Mouse (Mus musculus) left cerebral cortex, adult 2 months (tissue): ENCODE data around the gene Dytn. TPM values are rescaled to one million over a fixed set of nuclear protein-coding genes. Genes with fewer than 3 reads are reported as not detected.
A peak's percentile ranks its signal among the peaks of the same experiment; 100 is the strongest.

ENCODE experiments used
- DNase-seq, 2 experiments: peaks; one replicate each; pipeline ENCODE4 v3.0.0; 2021 to 2022; ENCODE audit warnings: low spot score in 2 of 2, mixed read lengths in 1 of 2; ENCODE audit errors: extremely low spot score in 1 of 2
- H3K27ac ChIP-seq: fragments of 200-600 bp; 2 replicates; pipeline ENCODE4 v1.8.1; 2022
- H3K4me3 ChIP-seq: fragments of 200-600 bp; 2 replicates; pipeline ENCODE4 v1.8.1; 2022
- CTCF ChIP-seq: fragments of 200-600 bp; IDR thresholded peaks from 2 replicates; pipeline ENCODE4 v1.8.1; 2022; ENCODE audit warnings: antibody characterized with exemption, mild to moderate bottlenecking, moderate library complexity
- intact Hi-C: fragments of 180-260 bp; cut with DNase I; formaldehyde crosslinking; loops from one replicate; pipeline ENCODE4 v1.15.1; 2025
- total RNA-seq, 2 experiments: library from RNA; stranded (reverse); gene quantifications; 2 replicates each; pipeline ENCODE4 v1.2.3; 2021

Gene Dytn
- total RNA-seq, 2 experiments from 2014 or later: 0.14 to 0.16 TPM

DNA sequence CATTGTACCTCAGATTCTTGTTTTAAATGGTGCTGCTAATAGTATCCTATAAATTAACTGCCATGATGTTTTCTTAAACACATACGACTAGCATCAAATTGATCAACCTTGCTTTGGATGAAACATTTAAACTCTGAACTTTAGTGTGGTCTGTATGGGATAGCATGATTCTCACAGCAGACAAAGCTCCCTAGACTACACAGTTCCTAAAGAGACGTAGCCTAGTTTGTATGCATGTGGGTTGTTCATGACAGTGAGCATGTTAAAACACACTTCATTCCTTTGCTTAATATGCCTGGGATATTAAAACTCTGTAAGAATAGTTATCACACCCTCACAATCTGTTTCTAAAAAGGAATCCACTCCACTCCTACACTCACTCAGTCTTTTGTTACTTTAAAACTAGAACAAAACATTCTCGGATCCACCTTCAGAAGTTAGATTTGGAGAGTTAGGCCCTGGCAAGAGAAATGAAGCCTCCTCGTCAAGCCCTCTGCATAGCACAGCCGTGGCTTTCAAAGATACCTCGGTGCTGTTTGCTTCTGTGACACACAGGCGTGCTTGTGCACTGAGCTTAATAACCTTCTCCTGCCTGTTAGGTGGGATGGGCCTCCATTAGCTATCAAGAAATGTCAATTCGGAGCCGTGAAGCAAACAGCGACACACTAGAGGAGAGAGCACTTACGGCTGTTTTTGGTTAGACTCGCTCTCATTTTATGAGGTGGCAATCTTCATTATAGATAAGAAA, 112.7 kb downstream of the Dytn start:
- intact Hi-C loops: loop anchor here (5.0 kb wide), 1 partner anchor 117 kb away; no protein-coding TSS in a partner anchor
- DNase-seq: peak in 1 of 2 experiments; percentile 21
- H3K27ac ChIP-seq: 0 out of 2 replicates have a peak overlapping the region, but pooled peaks have one; percentile 0

GRCm38 (mm10) chr1:63573432-63573831, 113.3 kb downstream of the Dytn start:
- Histone ChIP-seq H3K4me3 (no peak overlapping the region), H3K27ac (0 out of 2 replicates have a peak overlapping the region, but pooled peaks have one; percentile 0)
- TF ChIP-seq CTCF: no peak
- intact Hi-C loops: loop anchor here (5.0 kb wide), 1 partner anchor 116 kb away; no protein-coding TSS in a partner anchor
- no peak for DNase-seq

More for the DNA sequence above, 112.7 kb downstream of the Dytn start:
- H3K4me3 ChIP-seq: no peak overlapping the region
- TF ChIP-seq CTCF: no peak

Other genes with a start within 250 kb of the Dytn start
- gene Adam23, start 241.0 kb downstream of the Dytn start, total RNA-seq: 100 to 1,000 TPM; 146 to 155 TPM
- gene Gm39653, start 71.0 kb downstream of the Dytn start, total RNA-seq: under 1 TPM; 0.43 to 0.54 TPM
- gene Mdh1b, start 43.4 kb upstream of the Dytn start, total RNA-seq: 1 to 10 TPM in 1 of 2 experiments, under 1 TPM in 1; 0.79 to 1.1 TPM
- 10 to 100 TPM; 21.1 to 27.4 TPM for gene Fastkd2, start 43.7 kb upstream of the Dytn start, total RNA-seq
- under 1 TPM; 0.25 to 0.33 TPM for gene 4933402D24Rik, start 82.3 kb upstream of the Dytn start, total RNA-seq